Mouse (Mus musculus) lung, embryonic 16.5 days (tissue): ENCODE measurements at regions not wholly inside any gene's neighbourhood (a gene's known extent, or its start where the extent isn't known, plus 50 kb on each side); places are given as distances from the start of the nearest gene placed in this dataset.
"Not testable (repeated sequence)": the region's sequence is repeated elsewhere in the genome, so short reads cannot be mapped to it uniquely, and the experiment has no call there.

ENCODE experiments used
- ATAC-seq: fragments of 200-750 bp; cut with Nextera tagmentation; 2 replicates; pipeline ENCODE4 v1.8.0; 2017; ENCODE audit warnings: low read depth, mild to moderate bottlenecking, moderate library complexity
- H3K27ac ChIP-seq: fragments of 300-500 bp; sonication (generic); 2 replicates; pipeline ENCODE4 v1.5.1; 2014; ENCODE audit warnings: mild to moderate bottlenecking, control low read depth, low read length
- H3K27me3 ChIP-seq: fragments of 300-500 bp; sonication (generic); 2 replicates; pipeline ENCODE4 v1.6.1; 2014; ENCODE audit warnings: low read depth, low read length, mixed read lengths; ENCODE audit not compliant: control insufficient read depth, insufficient read depth
- H3K36me3 ChIP-seq: fragments of 300-500 bp; sonication (generic); 2 replicates; pipeline ENCODE4 v1.6.1; 2014; ENCODE audit warnings: low read length; ENCODE audit not compliant: control insufficient read depth, insufficient read depth
- H3K4me1 ChIP-seq: fragments of 300-500 bp; sonication (generic); replicated peaks from 2 replicates; pipeline ENCODE4 v1.6.1; 2014; ENCODE audit warnings: low read length, mixed read lengths; ENCODE audit not compliant: control insufficient read depth, insufficient read depth
- H3K4me2 ChIP-seq: fragments of 300-500 bp; sonication (generic); 2 replicates; pipeline ENCODE4 v1.6.1; 2014; ENCODE audit warnings: low read depth, low read length, control low read depth
- H3K4me3 ChIP-seq: fragments of 300-500 bp; sonication (generic); 2 replicates; pipeline ENCODE4 v1.5.1; 2014; ENCODE audit warnings: mild to moderate bottlenecking, low read length, control low read depth
- H3K9ac ChIP-seq: fragments of 300-500 bp; sonication (generic); 2 replicates; pipeline ENCODE4 v1.6.1; 2014; ENCODE audit warnings: low read length, control low read depth
- H3K9me3 ChIP-seq: fragments of 300-500 bp; sonication (generic); 2 replicates; pipeline ENCODE4 v1.6.1; 2016; ENCODE audit warnings: low read length; ENCODE audit not compliant: control insufficient read depth
- WGBS: fragments of 180-500 bp; shearing (Covaris S2); extraction: QIAGEN DNeasy Blood & Tissue Kit; methylation state at CpG from one replicate; pipeline ENCODE4 v1.1.7; 2014; 5-methylcytosine and 5-hydroxymethylcytosine counted together

- H3K4me3 ChIP-seq: no peak overlapping the region
- 75% methylated on average over 13 of the region's 13 CpGs for WGBS
- ATAC-seq: no peak
- no peaks in the 10 kb centered on the region for H3K9me3 ChIP-seq
- no peaks in the 10 kb centered on the region for H3K36me3 ChIP-seq
- no peak overlapping the region for H3K27ac ChIP-seq
- no peaks in the 10 kb centered on the region for H3K27me3 ChIP-seq
- H3K4me1 ChIP-seq: no peaks in the 10 kb centered on the region
- no peak overlapping the region for H3K4me2 ChIP-seq
- H3K9ac ChIP-seq: no peak overlapping the region
Measured at GRCm38 (mm10) chr8:88064414-88065110, 54.0 kb upstream of the Cnep1r1 start.

- not testable (repeated sequence) for H3K27ac ChIP-seq, ATAC-seq, H3K9me3 ChIP-seq, H3K4me3 ChIP-seq, H3K27me3 ChIP-seq, H3K4me1 ChIP-seq, H3K36me3 ChIP-seq, H3K9ac ChIP-seq, H3K4me2 ChIP-seq
- WGBS: 90% methylated on average over 1 of the region's 1 CpGs
Measured at GRCm38 (mm10) chr8:88059107-88059506, 59.5 kb upstream of the Cnep1r1 start.

DNA sequence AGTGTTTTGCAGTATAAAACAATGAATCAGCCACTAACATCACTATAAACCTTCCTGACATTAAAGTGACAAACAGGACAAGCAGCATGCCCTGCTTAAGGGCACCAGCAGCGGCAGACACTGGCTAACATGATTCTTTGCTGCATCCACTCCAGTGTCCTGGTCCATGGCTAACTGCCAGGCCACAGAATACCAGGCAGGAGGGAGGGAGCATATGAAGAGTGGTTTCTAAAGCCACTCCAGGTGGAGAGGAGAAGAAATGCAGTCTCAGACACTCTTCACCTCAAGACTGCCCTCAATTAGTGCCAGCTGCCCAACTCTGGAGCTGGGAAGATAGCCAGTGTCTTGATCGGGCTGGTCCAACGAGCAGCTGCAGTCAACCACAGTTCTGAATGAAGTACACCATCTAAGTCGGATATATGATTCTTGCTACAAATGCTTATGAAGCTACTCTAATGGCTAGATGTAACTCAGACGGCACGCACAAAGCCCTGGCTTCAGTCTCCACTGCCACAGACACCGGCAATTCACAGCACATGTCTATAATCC lies 60.8 kb upstream of the Cnep1r1 start:
- H3K27ac ChIP-seq: no peak overlapping the region
- no peak overlapping the region for H3K4me3 ChIP-seq
- H3K9me3 ChIP-seq: no peaks in the 10 kb centered on the region
- 80% methylated on average over 7 of the region's 7 CpGs for WGBS
- ATAC-seq: no peak
- no peaks in the 10 kb centered on the region for H3K4me1 ChIP-seq
- H3K9ac ChIP-seq: no peak overlapping the region
- H3K27me3 ChIP-seq: no peaks in the 10 kb centered on the region
- H3K4me2 ChIP-seq: no peak overlapping the region
- H3K36me3 ChIP-seq: no peaks in the 10 kb centered on the region

GRCm38 (mm10) chr8:88050651-88051050 lies 67.9 kb upstream of the Cnep1r1 start:
- WGBS: 32% methylated on average over 10 of the region's 10 CpGs
- no peak overlapping the region for H3K9ac ChIP-seq
- no peak for ATAC-seq
- H3K4me1 ChIP-seq: no peaks in the 10 kb centered on the region
- no peak overlapping the region for H3K4me3 ChIP-seq
- H3K27me3 ChIP-seq: no peaks in the 10 kb centered on the region
- no peaks in the 10 kb centered on the region for H3K9me3 ChIP-seq
- H3K27ac ChIP-seq: no peak overlapping the region
- no peak overlapping the region for H3K4me2 ChIP-seq
- no peaks in the 10 kb centered on the region for H3K36me3 ChIP-seq

- Histone ChIP-seq H3K27ac (no peak overlapping the region), H3K4me1 (no peaks in the 10 kb centered on the region), H3K9me3 (no peaks in the 10 kb centered on the region), H3K36me3 (no peaks in the 10 kb centered on the region), H3K9ac (no peak overlapping the region), H3K27me3 (no peaks in the 10 kb centered on the region), H3K4me3 (no peak overlapping the region), H3K4me2 (no peak overlapping the region)
- 55% methylated on average over 5 of the region's 5 CpGs for WGBS
- no peak for ATAC-seq
Measured at GRCm38 (mm10) chr8:88049091-88049490, 69.5 kb upstream of the Cnep1r1 start.

GRCm38 (mm10) chr8:88045995-88046394 lies 72.6 kb upstream of the Cnep1r1 start:
- Histone ChIP-seq H3K4me1 (no peaks in the 10 kb centered on the region), H3K36me3 (no peaks in the 10 kb centered on the region), H3K9ac (no peak overlapping the region), H3K27me3 (no peaks in the 10 kb centered on the region), H3K4me3 (no peak overlapping the region), H3K4me2 (no peak overlapping the region), H3K9me3 (no peaks in the 10 kb centered on the region), H3K27ac (no peak overlapping the region)
- 42% methylated on average over 4 of the region's 4 CpGs for WGBS
- ATAC-seq: no peak

DNA sequence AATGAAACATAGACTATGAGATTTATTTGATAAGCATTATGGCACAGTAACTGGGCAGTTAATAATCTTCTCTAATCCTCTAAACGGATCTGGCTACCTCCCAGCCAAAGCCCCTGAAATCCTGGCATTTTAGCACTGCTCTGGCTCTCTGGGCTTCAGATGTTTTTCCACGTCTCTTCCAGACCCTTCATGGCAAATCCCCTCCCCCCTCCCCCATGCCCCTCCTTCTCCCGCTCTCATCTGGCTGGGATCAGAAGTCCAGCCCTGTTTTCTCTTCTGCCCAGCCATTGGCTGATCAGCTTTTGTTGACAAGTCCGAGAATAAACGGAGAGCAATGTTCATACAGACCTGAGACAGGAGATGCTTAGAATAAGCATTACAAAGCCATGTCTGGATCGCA lies 79.3 kb upstream of the Cnep1r1 start:
- H3K4me2 ChIP-seq: no peak overlapping the region
- no peaks in the 10 kb centered on the region for H3K36me3 ChIP-seq
- WGBS: 18% methylated on average over 6 of the region's 6 CpGs
- H3K27ac ChIP-seq: no peak overlapping the region
- H3K4me1 ChIP-seq: no peaks in the 10 kb centered on the region
- no peak overlapping the region for H3K4me3 ChIP-seq
- no peaks in the 10 kb centered on the region; the same call in 1 of the 2 replicates for H3K9me3 ChIP-seq
- no peak overlapping the region for H3K9ac ChIP-seq
- H3K27me3 ChIP-seq: no peaks in the 10 kb centered on the region
- no peak for ATAC-seq

DNA sequence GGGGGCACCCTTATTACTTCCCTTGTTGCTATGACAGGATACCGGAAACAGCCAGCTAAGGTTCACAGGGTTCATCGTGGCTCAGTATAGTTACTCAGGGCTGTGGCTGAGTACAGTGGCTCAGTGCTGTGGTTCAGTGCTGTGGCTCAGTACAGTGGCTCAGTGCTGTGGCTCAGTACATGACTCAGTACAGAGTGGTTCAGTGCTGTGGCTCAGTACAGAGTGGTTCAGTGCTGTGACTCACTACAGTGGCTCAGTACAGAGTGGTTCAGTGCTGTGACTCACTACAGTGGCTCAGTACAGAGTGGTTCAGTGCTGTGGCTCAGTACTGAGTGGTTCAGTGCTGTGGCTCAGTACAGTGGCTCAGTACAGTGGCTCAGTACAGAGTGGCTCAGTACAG lies 78.6 kb upstream of the Zfp423 start:
- no peaks in the 10 kb centered on the region; the same call in 1 of the 2 replicates for H3K9me3 ChIP-seq
- no peaks in the 10 kb centered on the region for H3K36me3 ChIP-seq
- no peak overlapping the region for H3K4me2 ChIP-seq
- ATAC-seq: no peak
- H3K4me1 ChIP-seq: no peaks in the 10 kb centered on the region
- WGBS: 63% methylated on average over 2 of the region's 2 CpGs
- no peak overlapping the region for H3K27ac ChIP-seq
- no peaks in the 10 kb centered on the region for H3K27me3 ChIP-seq
- no peak overlapping the region for H3K4me3 ChIP-seq
- H3K9ac ChIP-seq: no peak overlapping the region

- no peak for ATAC-seq
- H3K4me2 ChIP-seq: no peak overlapping the region
- no peak overlapping the region for H3K4me3 ChIP-seq
- no peaks in the 10 kb centered on the region for H3K27me3 ChIP-seq
- no peaks in the 10 kb centered on the region for H3K9me3 ChIP-seq
- no peak overlapping the region for H3K9ac ChIP-seq
- H3K36me3 ChIP-seq: no peaks in the 10 kb centered on the region
- 70% methylated on average over 6 of the region's 6 CpGs for whole genome bisulfite sequencing
- H3K27ac ChIP-seq: no peak overlapping the region
- H3K4me1 ChIP-seq: no peaks in the 10 kb centered on the region
Measured at GRCm38 (mm10) chr8:88033054-88033453, 73.7 kb upstream of the Zfp423 start.
